Mouse (Mus musculus) thymus, postnatal 14 days (tissue): ENCODE results near the gene Ctf1.
A peak's percentile ranks its signal among the peaks of the same experiment; 100 is the strongest.

Experiments used
- DNase-seq: peaks from one replicate; pipeline ENCODE4 v3.0.0; 2021

Ctf1 gene

GRCm38 (mm10) chr7:127745251-127745651 lies 32.7 kb downstream of the Ctf1 start:
- DNase-seq, result peak; percentile 91

GRCm38 (mm10) chr7:127745652-127746493 lies 33.3 kb downstream of the Ctf1 start:
- peak; percentile 73 for DNase-seq

- peak; percentile 63 for DNase-seq
These were observed 34.3 kb downstream of the Ctf1 start for GRCm38 (mm10) chr7:127746494-127747491.

- DNase-seq, result no peak
These were observed 35.2 kb downstream of the Ctf1 start for GRCm38 (mm10) chr7:127747559-127748234.

GRCm38 (mm10) chr7:127748235-127748560 lies 35.7 kb downstream of the Ctf1 start:
- DNase-seq, result no peak

- no peak for DNase-seq
These were observed 37.9 kb downstream of the Ctf1 start for GRCm38 (mm10) chr7:127750131-127751127.

- no peak for DNase-seq
These were observed 39.1 kb downstream of the Ctf1 start for GRCm38 (mm10) chr7:127751619-127752018.

- no peak for DNase-seq
These were observed 39.5 kb downstream of the Ctf1 start for GRCm38 (mm10) chr7:127752069-127752468.

GRCm38 (mm10) chr7:127753158-127753557 lies 40.6 kb downstream of the Ctf1 start:
- DNase-seq, result no peak

- DNase-seq, result no peak
These were observed 41.2 kb downstream of the Ctf1 start for GRCm38 (mm10) chr7:127753741-127754140.

GRCm38 (mm10) chr7:127759716-127760115 lies 47.2 kb downstream of the Ctf1 start:
- DNase-seq, result no peak

- no peak for DNase-seq
These were observed 47.9 kb downstream of the Ctf1 start for GRCm38 (mm10) chr7:127760478-127760877.

GRCm38 (mm10) chr7:127761026-127761425 lies 48.5 kb downstream of the Ctf1 start:
- peak; percentile 66 for DNase-seq

- DNase-seq, result no peak
These were observed 51.1 kb downstream of the Ctf1 start for GRCm38 (mm10) chr7:127763642-127764041.

- DNase-seq, result no peak
These were observed 53.2 kb downstream of the Ctf1 start for GRCm38 (mm10) chr7:127765756-127766155.

GRCm38 (mm10) chr7:127766851-127767609 lies 54.5 kb downstream of the Ctf1 start:
- DNase-seq, result no peak
